Mouse (Mus musculus): Measurements from ENCODE around the gene BC017158. TPM values are rescaled to one million over a fixed set of nuclear protein-coding genes. Genes with fewer than 3 reads are reported as not detected.

The BC017158 gene
- polyA plus RNA-seq, 1 experiment, result 10.9 TPM

GRCm38 (mm10) chr7:128237593-128237926 is 60.4 kb downstream of the BC017158 start:
- Histone ChIP-seq H3K79me2 (ENCODE audit: control insufficient read depth, insufficient read depth) (no peaks in the 10 kb centered on the region), H3K36me3 (ENCODE audit: control insufficient read depth, insufficient read depth) (peaks cover 4% of the 10 kb centered on the region), H3K4me2 (ENCODE audit: low read depth) (peak overlapping the region; percentile 73), H3K4me3 (peak overlapping the region; percentile 91), H3K27me3 (ENCODE audit: control insufficient read depth, insufficient read depth, insufficient read length) (no peaks in the 10 kb centered on the region), H3ac (ENCODE audit: control insufficient read depth, insufficient read length) (peak overlapping the region; percentile 77)
- TF ChIP-seq USF1 (IDR thresholded peaks at IDR 0.05; ENCODE audit: low read depth), result no peak
- TF ChIP-seq MYOG (IDR thresholded peaks at IDR 0.05; ENCODE audit: control insufficient read depth in 1 of 3, insufficient read depth in 1 of 3, insufficient read length in 2 of 3, low read depth in 2 of 3), result no peak
- TF ChIP-seq REST (IDR thresholded peaks at IDR 0.05; ENCODE audit: insufficient read depth, insufficient read length), result no peak
- TF ChIP-seq TCF12 (IDR thresholded peaks at IDR 0.05; ENCODE audit: insufficient read depth, poor library complexity, severe bottlenecking), result no peak
- TF ChIP-seq POLR2A (IDR thresholded peaks at IDR 0.05; ENCODE audit: insufficient read length, low read depth), result no peak
- no peak for TF ChIP-seq CEBPB (IDR thresholded peaks at IDR 0.05; ENCODE audit: insufficient read depth, poor library complexity, severe bottlenecking)
- TF ChIP-seq TCF3 (IDR thresholded peaks at IDR 0.05; ENCODE audit: insufficient read length, low read depth), result no peak
- no peak for TF ChIP-seq E2F4 (IDR thresholded peaks at IDR 0.05; ENCODE audit: insufficient read depth)
- TF ChIP-seq MAX (IDR thresholded peaks at IDR 0.05; ENCODE audit: low read depth), result no peak

GRCm38 (mm10) chr7:128236856-128237592 is 60.9 kb downstream of the BC017158 start, which contains the start of gene Armc5:
Gene Armc5 (plus strand): TSS chr7:128237342.
- no peaks in the 10 kb centered on the region for H3K79me2 ChIP-seq (ENCODE audit: control insufficient read depth, insufficient read depth)
- H3K36me3 ChIP-seq (ENCODE audit: control insufficient read depth, insufficient read depth), result peaks cover 4% of the 10 kb centered on the region
- peak within 1 kb of the TSS; percentile 73 for H3K4me2 ChIP-seq (ENCODE audit: low read depth)
- TF ChIP-seq TCF3 (IDR thresholded peaks at IDR 0.05; ENCODE audit: insufficient read length, low read depth), result no peak
- peak; percentile 9 for TF ChIP-seq E2F4 (IDR thresholded peaks at IDR 0.05; ENCODE audit: insufficient read depth)
- no peaks in the 10 kb centered on the region for H3K27me3 ChIP-seq (ENCODE audit: control insufficient read depth, insufficient read depth, insufficient read length)
- peak within 1 kb of the TSS; percentile 77 for H3ac ChIP-seq (ENCODE audit: control insufficient read depth, insufficient read length)
- peak within 1 kb of the TSS; percentile 91 for H3K4me3 ChIP-seq

DNA sequence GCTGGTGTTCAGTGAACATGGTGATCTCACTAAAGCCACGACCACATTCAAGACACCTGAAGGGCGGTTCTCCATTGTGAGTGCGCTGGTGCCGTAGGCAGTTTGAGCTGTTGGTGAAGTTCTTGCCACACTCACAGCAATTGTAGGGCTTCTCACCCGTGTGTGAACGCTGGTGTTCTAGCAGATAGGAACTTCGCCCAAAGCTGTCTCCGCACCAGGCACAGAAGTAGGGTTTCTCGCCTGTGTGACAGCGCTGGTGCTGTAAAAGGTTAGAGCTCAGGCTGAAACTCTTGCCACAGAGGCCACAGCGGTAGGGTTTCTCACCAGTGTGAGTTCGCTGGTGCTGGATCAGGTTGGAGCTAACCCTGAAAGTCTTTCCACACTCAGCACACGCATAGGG is 61.5 kb downstream of the BC017158 start:
- no peaks in the 10 kb centered on the region for H3K79me2 ChIP-seq (ENCODE audit: control insufficient read depth, insufficient read depth)
- no peak overlapping the region for H3ac ChIP-seq (ENCODE audit: control insufficient read depth, insufficient read length)
- peak overlapping the region; percentile 91 for H3K4me3 ChIP-seq
- peak overlapping the region; percentile 73 for H3K4me2 ChIP-seq (ENCODE audit: low read depth)
- H3K27me3 ChIP-seq (ENCODE audit: control insufficient read depth, insufficient read depth, insufficient read length), result no peaks in the 10 kb centered on the region
- no peaks in the 10 kb centered on the region for H3K36me3 ChIP-seq (ENCODE audit: control insufficient read depth, insufficient read depth)
- TF ChIP-seq MYOG (IDR thresholded peaks at IDR 0.05; ENCODE audit: control insufficient read depth in 1 of 3, insufficient read depth in 1 of 3, insufficient read length in 2 of 3, low read depth in 2 of 3) (no peak), SRF (IDR thresholded peaks at IDR 0.05; ENCODE audit: control insufficient read depth, insufficient read length, low read depth) (no peak), POLR2AphosphoS2 (IDR thresholded peaks at IDR 0.05; ENCODE audit: insufficient read length, low read depth) (no peak), TCF3 (IDR thresholded peaks at IDR 0.05; ENCODE audit: insufficient read length, low read depth) (no peak), MYOD1 (IDR thresholded peaks at IDR 0.05; ENCODE audit: control insufficient read depth in 1 of 3, insufficient read length in 2 of 3, low read depth in 2 of 3) (no peak), USF1 (IDR thresholded peaks at IDR 0.05; ENCODE audit: low read depth) (no peak), E2F4 (IDR thresholded peaks at IDR 0.05; ENCODE audit: insufficient read depth) (no peak), REST (IDR thresholded peaks at IDR 0.05; ENCODE audit: insufficient read depth, insufficient read length) (no peak), CEBPB (IDR thresholded peaks at IDR 0.05; ENCODE audit: insufficient read depth, poor library complexity, severe bottlenecking) (no peak), POLR2A (IDR thresholded peaks at IDR 0.05; ENCODE audit: insufficient read length, low read depth) (no peak), MAX (IDR thresholded peaks at IDR 0.05; ENCODE audit: low read depth) (no peak), TCF12 (IDR thresholded peaks at IDR 0.05; ENCODE audit: insufficient read depth, poor library complexity, severe bottlenecking) (no peak)

- H3K4me3 ChIP-seq, result no peak overlapping the region
- H3K27me3 ChIP-seq (ENCODE audit: control insufficient read depth, insufficient read depth, insufficient read length), result no peaks in the 10 kb centered on the region
- no peaks in the 10 kb centered on the region for H3K79me2 ChIP-seq (ENCODE audit: control insufficient read depth, insufficient read depth)
- TF ChIP-seq CEBPB (IDR thresholded peaks at IDR 0.05; ENCODE audit: insufficient read depth, poor library complexity, severe bottlenecking), result no peak
- no peak for TF ChIP-seq POLR2AphosphoS2 (IDR thresholded peaks at IDR 0.05; ENCODE audit: insufficient read length, low read depth)
- TF ChIP-seq TCF12 (IDR thresholded peaks at IDR 0.05; ENCODE audit: insufficient read depth, poor library complexity, severe bottlenecking), result no peak
- TF ChIP-seq SRF (IDR thresholded peaks at IDR 0.05; ENCODE audit: control insufficient read depth, insufficient read length, low read depth), result no peak
- TF ChIP-seq MAX (IDR thresholded peaks at IDR 0.05; ENCODE audit: low read depth), result no peak
- TF ChIP-seq USF1 (IDR thresholded peaks at IDR 0.05; ENCODE audit: low read depth), result no peak
- TF ChIP-seq REST (IDR thresholded peaks at IDR 0.05; ENCODE audit: insufficient read depth, insufficient read length), result no peak
- no peak for TF ChIP-seq E2F4 (IDR thresholded peaks at IDR 0.05; ENCODE audit: insufficient read depth)
- no peak overlapping the region for H3ac ChIP-seq (ENCODE audit: control insufficient read depth, insufficient read length)
- no peaks in the 10 kb centered on the region for H3K36me3 ChIP-seq (ENCODE audit: control insufficient read depth, insufficient read depth)
- H3K4me2 ChIP-seq (ENCODE audit: low read depth), result no peak overlapping the region
Observed at GRCm38 (mm10) chr7:128235481-128235880, 62.5 kb downstream of the BC017158 start.

DNA sequence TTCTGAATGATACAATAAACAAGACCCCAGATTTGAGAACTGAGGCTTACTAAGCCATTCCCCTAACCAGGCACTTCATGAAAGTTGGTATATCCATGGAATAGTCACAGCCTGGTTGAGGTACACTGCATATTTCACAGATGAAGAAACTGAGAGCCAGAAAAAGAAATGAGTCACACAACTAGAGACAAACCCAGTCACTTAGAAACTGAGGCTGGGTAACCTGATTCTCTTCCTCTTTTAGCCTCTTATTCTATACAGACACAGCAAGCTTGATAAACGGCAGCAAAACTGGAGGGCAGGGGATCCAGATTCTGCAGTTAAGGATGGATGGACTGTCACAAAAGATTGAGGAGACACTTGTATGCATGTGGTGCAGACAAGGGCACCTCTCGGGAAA is 63.2 kb downstream of the BC017158 start:
- H3K4me3 ChIP-seq, result no peak overlapping the region
- H3K4me2 ChIP-seq (ENCODE audit: low read depth), result no peak overlapping the region
- TF ChIP-seq TCF3 (IDR thresholded peaks at IDR 0.05; ENCODE audit: insufficient read length, low read depth) (no peak), MYOG (IDR thresholded peaks at IDR 0.05; ENCODE audit: control insufficient read depth in 1 of 3, insufficient read depth in 1 of 3, insufficient read length in 2 of 3, low read depth in 2 of 3) (no peak), E2F4 (IDR thresholded peaks at IDR 0.05; ENCODE audit: insufficient read depth) (no peak), REST (IDR thresholded peaks at IDR 0.05; ENCODE audit: insufficient read depth, insufficient read length) (no peak), MYOD1 (IDR thresholded peaks at IDR 0.05; ENCODE audit: control insufficient read depth in 1 of 3, insufficient read length in 2 of 3, low read depth in 2 of 3) (no peak), POLR2A (IDR thresholded peaks at IDR 0.05; ENCODE audit: insufficient read length, low read depth) (no peak), SRF (IDR thresholded peaks at IDR 0.05; ENCODE audit: control insufficient read depth, insufficient read length, low read depth) (no peak), USF1 (IDR thresholded peaks at IDR 0.05; ENCODE audit: low read depth) (no peak), POLR2AphosphoS2 (IDR thresholded peaks at IDR 0.05; ENCODE audit: insufficient read length, low read depth) (no peak), CEBPB (IDR thresholded peaks at IDR 0.05; ENCODE audit: insufficient read depth, poor library complexity, severe bottlenecking) (no peak), TCF12 (IDR thresholded peaks at IDR 0.05; ENCODE audit: insufficient read depth, poor library complexity, severe bottlenecking) (no peak)
- H3K36me3 ChIP-seq (ENCODE audit: control insufficient read depth, insufficient read depth), result no peaks in the 10 kb centered on the region
- no peaks in the 10 kb centered on the region for H3K79me2 ChIP-seq (ENCODE audit: control insufficient read depth, insufficient read depth)
- no peaks in the 10 kb centered on the region for H3K27me3 ChIP-seq (ENCODE audit: control insufficient read depth, insufficient read depth, insufficient read length)
- no peak overlapping the region for H3ac ChIP-seq (ENCODE audit: control insufficient read depth, insufficient read length)

Measured in myocyte (in vitro differentiated cells).